Mouse (Mus musculus): ENCODE data around the gene Olfr544. TPM values are rescaled to one million over a fixed set of nuclear protein-coding genes. Genes with fewer than 3 reads are reported as not detected.

Olfr544 gene
- total and polyA plus RNA-seq, 3 experiments: not detected

- WGBS: under 1% methylated on average over 54 of the region's 54 CpGs
These were observed 24.8 kb upstream of the Olfr544 start for GRCm38 (mm10) chr7:102512814-102513435.

GRCm38 (mm10) chr7:102511927-102512326, 23.8 kb upstream of the Olfr544 start:
- H3K79me2 ChIP-seq (replicated peaks; ENCODE audit: control insufficient read depth, insufficient read depth, low read length): no peaks in the 10 kb centered on the region
- intact Hi-C loops (cut with DNase I): loop anchor here (2.0 kb wide), 1 partner anchor 241 kb away; no protein-coding TSS in a partner anchor
- no peak overlapping the region for H3K27ac ChIP-seq
- no peak overlapping the region for H3K4me3 ChIP-seq
- no peak for DNase-seq
- no peaks in the 10 kb centered on the region for H3K27me3 ChIP-seq (ENCODE audit: control insufficient read depth, insufficient read depth, low read length)
- no peak overlapping the region for H3K9ac ChIP-seq (ENCODE audit: low read depth, low read length)
- WGBS: 86% methylated on average over 10 of the region's 10 CpGs
- H3K36me3 ChIP-seq (ENCODE audit: control insufficient read depth, insufficient read depth, low read length): no peaks in the 10 kb centered on the region
- no peak for TF ChIP-seq CTCF (IDR thresholded peaks at IDR 0.05)
- TF ChIP-seq POLR2A (IDR thresholded peaks at IDR 0.05; ENCODE audit: insufficient read depth, low read depth, low read length): no peak
- no peak for TF ChIP-seq EP300 (IDR thresholded peaks at IDR 0.05; ENCODE audit: insufficient read depth, low read depth, low read length)
- no peaks in the 10 kb centered on the region; the same call in 1 of the 2 replicates for H3K4me1 ChIP-seq (ENCODE audit: control insufficient read depth, insufficient read depth, low read length)

More at GRCm38 (mm10) chr7:102512814-102513435, 24.8 kb upstream of the Olfr544 start:
- Histone ChIP-seq H3K4me3 (peak overlapping the region; percentile 52), H3K79me2 (replicated peaks; ENCODE audit: control insufficient read depth, insufficient read depth, low read length) (no peaks in the 10 kb centered on the region), H3K4me1 (ENCODE audit: control insufficient read depth, insufficient read depth, low read length) (no peaks in the 10 kb centered on the region; the same call in 1 of the 2 replicates), H3K27ac (no peak overlapping the region), H3K36me3 (ENCODE audit: control insufficient read depth, insufficient read depth, low read length) (no peaks in the 10 kb centered on the region), H3K9ac (ENCODE audit: low read depth, low read length) (peak overlapping the region; percentile 67), H3K27me3 (ENCODE audit: control insufficient read depth, insufficient read depth, low read length) (no peaks in the 10 kb centered on the region)
- intact Hi-C loops (cut with DNase I): loop anchor here (1.0 to 2.0 kb wide), 2 partner anchors 240 to 406 kb away; no protein-coding TSS in a partner anchor
- peak; percentile 85 to 93 for DNase-seq
- TF ChIP-seq EP300 (IDR thresholded peaks at IDR 0.05; ENCODE audit: insufficient read depth, low read depth, low read length): no peak
- TF ChIP-seq CTCF (IDR thresholded peaks at IDR 0.05): peak; percentile 97
- no peak for TF ChIP-seq POLR2A (IDR thresholded peaks at IDR 0.05; ENCODE audit: insufficient read depth, low read depth, low read length)

- no peak overlapping the region for H3K4me3 ChIP-seq
- intact Hi-C loops (cut with DNase I): loop anchor here (10.0 kb wide), 1 partner anchor 1295 kb away; no protein-coding TSS in a partner anchor
These were observed 21.6 kb upstream of the Olfr544 start for GRCm38 (mm10) chr7:102509726-102510125.

GRCm38 (mm10) chr7:102508666-102509065, 20.6 kb upstream of the Olfr544 start:
- WGBS: 85% methylated on average over 6 of the region's 6 CpGs

More at GRCm38 (mm10) chr7:102509726-102510125, 21.6 kb upstream of the Olfr544 start:
- DNase-seq: no peak
- TF ChIP-seq POLR2A (IDR thresholded peaks at IDR 0.05; ENCODE audit: insufficient read depth, low read depth, low read length) (no peak), EP300 (IDR thresholded peaks at IDR 0.05; ENCODE audit: insufficient read depth, low read depth, low read length) (no peak), CTCF (IDR thresholded peaks at IDR 0.05) (no peak)
- Histone ChIP-seq H3K79me2 (replicated peaks; ENCODE audit: control insufficient read depth, insufficient read depth, low read length) (no peaks in the 10 kb centered on the region), H3K4me1 (ENCODE audit: control insufficient read depth, insufficient read depth, low read length) (no peaks in the 10 kb centered on the region), H3K27ac (no peak overlapping the region), H3K36me3 (ENCODE audit: control insufficient read depth, insufficient read depth, low read length) (no peaks in the 10 kb centered on the region), H3K9ac (ENCODE audit: low read depth, low read length) (no peak overlapping the region), H3K27me3 (ENCODE audit: control insufficient read depth, insufficient read depth, low read length) (no peaks in the 10 kb centered on the region)
- WGBS: 81% methylated on average over 7 of the region's 7 CpGs

GRCm38 (mm10) chr7:102508066-102508465, 20.0 kb upstream of the Olfr544 start:
- TF ChIP-seq CTCF (IDR thresholded peaks at IDR 0.05) (no peak), EP300 (IDR thresholded peaks at IDR 0.05; ENCODE audit: insufficient read depth, low read depth, low read length) (no peak), POLR2A (IDR thresholded peaks at IDR 0.05; ENCODE audit: insufficient read depth, low read depth, low read length) (no peak)
- 80% methylated on average over 9 of the region's 9 CpGs for WGBS
- Histone ChIP-seq H3K36me3 (ENCODE audit: control insufficient read depth, insufficient read depth, low read length) (no peaks in the 10 kb centered on the region), H3K79me2 (replicated peaks; ENCODE audit: control insufficient read depth, insufficient read depth, low read length) (no peaks in the 10 kb centered on the region), H3K4me3 (no peak overlapping the region), H3K27me3 (ENCODE audit: control insufficient read depth, insufficient read depth, low read length) (no peaks in the 10 kb centered on the region), H3K9ac (ENCODE audit: low read depth, low read length) (no peak overlapping the region), H3K4me1 (ENCODE audit: control insufficient read depth, insufficient read depth, low read length) (no peaks in the 10 kb centered on the region), H3K27ac (no peak overlapping the region)
- no peak for DNase-seq
- intact Hi-C loops (cut with DNase I): loop anchor here (10.0 kb wide), 1 partner anchor 1297 kb away; no protein-coding TSS in a partner anchor

More at GRCm38 (mm10) chr7:102508666-102509065, 20.6 kb upstream of the Olfr544 start:
- Histone ChIP-seq H3K27me3 (ENCODE audit: control insufficient read depth, insufficient read depth, low read length) (no peaks in the 10 kb centered on the region), H3K9ac (ENCODE audit: low read depth, low read length) (no peak overlapping the region), H3K27ac (no peak overlapping the region), H3K36me3 (ENCODE audit: control insufficient read depth, insufficient read depth, low read length) (no peaks in the 10 kb centered on the region), H3K4me3 (no peak overlapping the region), H3K79me2 (replicated peaks; ENCODE audit: control insufficient read depth, insufficient read depth, low read length) (no peaks in the 10 kb centered on the region), H3K4me1 (ENCODE audit: control insufficient read depth, insufficient read depth, low read length) (no peaks in the 10 kb centered on the region)
- no peak for DNase-seq
- intact Hi-C loops (cut with DNase I): loop anchor here (10.0 kb wide), 1 partner anchor 1296 kb away; no protein-coding TSS in a partner anchor
- no peak for TF ChIP-seq POLR2A (IDR thresholded peaks at IDR 0.05; ENCODE audit: insufficient read depth, low read depth, low read length)
- no peak for TF ChIP-seq CTCF (IDR thresholded peaks at IDR 0.05)
- TF ChIP-seq EP300 (IDR thresholded peaks at IDR 0.05; ENCODE audit: insufficient read depth, low read depth, low read length): no peak

- Histone ChIP-seq H3K4me1 (ENCODE audit: control insufficient read depth, insufficient read depth, low read length) (no peaks in the 10 kb centered on the region), H3K27me3 (ENCODE audit: control insufficient read depth, insufficient read depth, low read length) (no peaks in the 10 kb centered on the region), H3K36me3 (ENCODE audit: control insufficient read depth, insufficient read depth, low read length) (no peaks in the 10 kb centered on the region), H3K79me2 (replicated peaks; ENCODE audit: control insufficient read depth, insufficient read depth, low read length) (no peaks in the 10 kb centered on the region), H3K9ac (ENCODE audit: low read depth, low read length) (no peak overlapping the region), H3K27ac (no peak overlapping the region), H3K4me3 (no peak overlapping the region)
- DNase-seq: peak; percentile 59 to 73
- whole genome bisulfite sequencing: 35% methylated on average over 3 of the region's 3 CpGs
- intact Hi-C loops (cut with DNase I): loop anchor here (10.0 kb wide), 1 partner anchor 1298 kb away; no protein-coding TSS in a partner anchor
- TF ChIP-seq EP300 (IDR thresholded peaks at IDR 0.05; ENCODE audit: insufficient read depth, low read depth, low read length): 0 out of 2 replicates have a peak, but pooled peaks have one; percentile 57
- no peak for TF ChIP-seq POLR2A (IDR thresholded peaks at IDR 0.05; ENCODE audit: insufficient read depth, low read depth, low read length)
- TF ChIP-seq CTCF (IDR thresholded peaks at IDR 0.05): peak; percentile 93
These were observed 18.7 kb upstream of the Olfr544 start for GRCm38 (mm10) chr7:102506848-102507247.

All from heart, adult 2 months (tissue).